Mouse (Mus musculus) 3134 (cell line): Measurements from ENCODE around the gene Cpsf4.
"Not testable (repeated sequence)": the region's sequence is repeated elsewhere in the genome, so short reads cannot be mapped to it uniquely, and the experiment has no call there.

Experiments
- DNase-seq: peaks from one replicate; pipeline ENCODE4 v3.0.0-alpha.2; 2011; ENCODE audit warnings: low spot score; ENCODE audit not compliant: insufficient read length; ENCODE audit errors: extremely low read depth

Gene Cpsf4

DNA sequence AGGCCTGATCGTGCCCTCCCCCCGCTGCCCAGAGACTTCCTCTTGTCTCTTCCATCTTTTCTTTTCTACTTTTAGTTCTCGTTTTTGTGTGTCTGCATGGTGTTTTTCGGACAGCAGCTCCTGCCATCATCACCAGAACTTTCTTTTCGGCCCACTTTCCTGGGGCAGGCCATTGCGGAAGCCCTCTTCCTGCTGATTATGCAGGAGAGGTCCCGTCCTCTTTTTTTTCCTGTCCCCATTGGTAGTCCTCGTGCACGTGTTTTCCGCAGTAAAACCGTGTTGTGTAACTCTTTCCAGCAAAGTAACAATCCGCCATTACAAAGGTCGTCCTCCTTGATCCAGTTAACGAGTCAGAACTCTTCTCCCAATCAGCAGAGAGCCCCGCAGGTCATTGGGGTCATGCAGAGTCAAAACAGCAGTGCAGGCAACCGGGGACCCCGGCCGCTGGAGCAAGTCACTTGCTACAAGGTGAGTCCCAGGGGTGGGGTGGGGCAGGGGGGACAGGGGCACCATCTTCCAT is 11.5 kb downstream of the Cpsf4 start:
- DNase-seq: no peak

DNA sequence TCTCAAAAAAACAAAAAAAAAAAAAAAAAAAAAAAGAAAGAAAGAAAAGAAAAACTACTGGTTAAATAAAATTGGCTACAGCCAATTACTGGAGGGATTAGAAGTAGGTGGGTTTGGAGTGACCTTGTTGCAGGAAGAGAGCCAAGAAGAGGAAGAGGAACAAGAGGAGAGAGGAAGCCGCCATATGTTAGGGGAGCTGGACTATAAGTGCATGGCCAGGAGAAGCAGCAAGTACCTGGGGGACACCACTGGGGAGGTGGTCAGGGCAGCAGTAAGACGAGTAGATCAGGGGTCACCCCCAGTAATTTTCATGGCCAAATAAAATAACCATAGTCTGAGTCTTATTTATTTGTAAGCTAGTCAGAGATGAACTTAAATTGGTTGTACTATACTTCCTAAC is 18.2 kb downstream of the Cpsf4 start:
- DNase-seq: no peak

DNA sequence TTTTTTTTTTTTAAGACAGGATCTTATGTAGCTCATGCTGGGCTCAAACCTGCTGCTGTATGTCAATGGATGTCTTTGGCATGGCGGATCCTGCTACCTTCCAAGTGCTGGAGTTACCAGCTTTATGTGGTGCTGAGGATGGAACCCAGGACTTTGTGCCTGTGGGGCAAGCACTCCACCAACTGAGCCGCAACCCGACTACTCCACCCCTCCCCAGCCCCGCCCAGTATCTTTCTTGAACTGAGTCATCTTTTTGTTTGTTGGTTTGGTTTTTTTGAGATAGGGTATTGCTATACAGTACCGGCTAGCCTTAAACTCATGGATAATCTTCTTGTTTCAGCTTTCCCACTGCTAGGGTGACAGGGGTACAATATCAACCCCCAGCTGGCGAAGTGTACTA is 22.4 kb downstream of the Cpsf4 start:
- DNase-seq: no peak

DNA sequence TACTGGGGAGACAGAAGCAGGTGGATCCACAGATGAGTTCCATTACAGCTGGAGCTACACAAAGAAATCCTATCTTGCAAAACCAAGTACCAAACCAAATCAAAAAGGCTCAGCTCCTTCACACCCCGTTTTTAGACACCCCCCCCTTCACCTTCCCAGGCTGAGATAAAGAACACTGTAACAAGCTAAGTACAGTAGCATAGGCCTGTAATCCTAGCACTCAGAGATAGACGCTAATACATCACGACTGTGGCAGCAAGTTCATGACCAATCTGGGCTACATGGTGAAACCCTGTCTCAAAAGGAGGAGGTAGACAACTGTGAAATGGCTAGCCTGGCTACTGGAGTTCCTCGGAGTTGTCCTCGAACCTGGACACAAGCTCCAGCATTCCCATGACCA is 23.4 kb downstream of the Cpsf4 start:
- DNase-seq: no peak

DNA sequence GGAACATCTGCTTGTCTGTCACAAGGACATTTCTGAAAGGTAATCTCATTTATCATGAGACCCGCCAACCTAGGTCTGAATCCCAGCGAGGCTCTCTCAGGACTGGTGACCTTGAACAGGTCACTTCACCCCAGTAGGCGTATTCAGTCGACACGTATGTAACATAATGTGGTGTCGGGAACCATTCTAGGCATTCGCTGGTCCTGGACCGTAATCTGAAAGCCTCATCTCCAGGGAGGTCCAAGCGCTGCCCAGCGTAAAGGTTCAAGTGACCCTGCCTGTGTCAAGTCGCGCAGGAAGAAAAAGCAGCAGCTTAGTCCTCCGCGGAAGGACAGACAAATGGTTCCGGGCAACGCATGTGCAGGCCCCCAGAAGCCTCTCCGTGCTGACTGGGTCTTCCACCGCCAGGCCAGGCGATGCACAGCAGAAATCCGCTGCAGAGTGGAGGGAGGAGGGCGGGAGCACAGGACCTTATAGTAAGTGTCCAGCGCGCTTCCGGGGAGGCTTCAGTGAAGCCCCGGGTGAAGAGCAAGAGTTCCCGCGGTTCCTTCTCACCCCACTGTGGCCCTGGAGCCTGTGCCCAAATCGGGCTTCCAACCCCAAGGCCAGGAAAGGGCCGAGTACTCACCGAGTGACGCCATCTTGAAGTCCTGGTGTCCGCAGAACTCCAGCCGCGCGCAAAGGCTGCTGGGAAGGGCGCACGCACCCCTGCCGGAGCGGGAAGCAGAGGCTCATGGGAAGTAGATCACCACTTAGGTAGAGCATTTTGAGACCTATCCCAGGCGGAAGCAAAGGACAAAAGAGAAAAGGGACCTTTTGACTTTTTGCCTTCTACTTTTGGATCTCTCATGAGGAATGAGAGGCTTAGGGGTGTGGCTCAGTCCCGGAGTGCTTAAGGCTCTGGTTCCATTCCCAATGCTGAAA is 24.1 kb downstream of the Cpsf4 start:
- DNase-seq: peak; percentile 96

DNA sequence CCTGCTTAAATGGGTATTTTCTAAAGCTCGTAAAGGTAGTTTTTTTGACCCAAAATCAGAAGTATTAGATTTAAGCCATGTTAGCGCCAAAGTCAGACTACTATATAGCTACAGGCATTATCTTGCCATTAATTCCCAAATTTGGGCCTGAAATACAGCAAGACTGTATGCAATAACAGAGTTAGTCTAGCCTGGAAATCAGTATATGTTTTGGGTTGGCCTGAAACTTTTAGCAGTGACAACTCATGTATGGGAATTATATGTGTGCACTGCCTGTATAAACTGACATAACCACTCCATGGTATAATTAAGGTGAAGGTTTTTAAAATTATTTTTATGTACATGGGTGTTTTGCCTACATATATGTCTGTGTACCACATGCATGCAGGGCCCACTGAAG is 24.9 kb downstream of the Cpsf4 start, which contains the start of gene Atp5j2:
Atp5j2 (minus strand) TSS at position 101 of the 400 bp plus-strand sequence.
- no peak for DNase-seq

DNA sequence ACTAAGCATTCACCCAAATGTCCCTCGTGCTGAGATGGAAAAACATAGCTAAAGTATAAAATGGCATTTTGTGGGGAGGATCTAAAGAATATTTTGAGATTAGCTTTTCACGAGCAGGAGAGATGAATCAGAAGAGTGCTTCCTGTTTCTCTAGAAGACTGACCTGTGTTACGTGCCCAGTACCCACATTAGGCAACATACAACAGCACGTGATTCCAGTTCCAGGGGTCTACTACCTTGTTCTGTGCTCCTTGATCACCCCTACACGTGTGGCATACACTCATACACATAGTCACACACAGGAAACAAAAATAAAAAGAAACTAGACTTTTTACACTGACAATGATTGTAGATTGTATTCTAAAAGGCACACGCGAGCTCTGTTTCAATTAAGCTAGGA is 33.4 kb downstream of the Cpsf4 start:
- no peak for DNase-seq

DNA sequence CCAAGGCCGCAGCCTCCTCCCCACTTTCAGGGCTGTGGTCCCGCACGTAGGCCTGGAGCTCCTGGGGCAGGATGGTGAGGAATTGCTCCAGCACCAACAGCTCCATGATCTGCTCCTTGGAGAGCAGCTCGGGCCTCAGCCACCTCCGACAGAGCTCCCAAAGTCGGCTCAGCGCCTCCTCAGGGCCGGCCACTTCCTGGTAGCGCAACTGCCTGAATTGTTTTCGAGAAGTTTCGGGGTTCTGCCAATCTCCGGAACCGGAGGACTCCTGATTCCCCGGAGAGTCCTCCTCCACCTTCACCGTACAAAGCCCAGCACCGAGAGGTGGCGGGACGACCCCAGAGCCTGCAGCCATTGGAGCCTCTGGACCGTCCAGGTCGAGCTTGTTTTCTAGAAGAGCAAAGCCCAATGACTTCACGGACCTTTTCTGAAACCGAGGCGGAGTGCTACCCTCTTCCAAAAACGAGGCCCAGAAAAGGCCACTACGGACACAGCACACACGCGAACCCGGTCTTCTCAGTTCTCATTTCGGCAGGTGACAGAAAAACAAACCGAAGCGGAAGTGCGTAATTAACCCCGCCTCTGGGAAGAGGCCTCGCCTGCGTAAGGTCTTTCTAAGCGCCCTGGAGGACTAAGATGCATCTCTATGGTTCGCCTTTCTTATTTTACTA is 34.4 kb downstream of the Cpsf4 start, which contains the start of gene Zkscan14:
Zkscan14 (minus strand) TSS at position 548 of the 671 bp plus-strand sequence.
- DNase-seq: peak; percentile 54

DNA sequence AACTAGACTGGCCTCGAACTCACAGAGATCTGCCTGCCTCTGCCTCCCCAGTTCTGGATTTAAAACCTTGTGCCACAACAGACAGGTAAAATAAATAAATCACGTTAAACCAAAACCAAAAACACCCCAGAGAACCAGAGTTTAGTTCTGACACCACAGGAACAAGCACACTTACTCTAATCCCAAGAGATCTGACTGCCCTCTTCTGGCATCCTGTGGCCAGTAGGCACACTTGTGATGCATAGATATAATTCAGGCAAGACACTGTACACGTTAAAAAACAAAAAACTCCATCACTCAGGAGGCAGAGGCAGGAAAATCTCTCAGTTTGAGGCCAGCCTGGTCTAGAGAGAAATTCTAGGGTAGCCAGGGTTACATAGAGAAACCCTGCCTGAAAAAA is 35.4 kb downstream of the Cpsf4 start:
- no peak for DNase-seq

DNA sequence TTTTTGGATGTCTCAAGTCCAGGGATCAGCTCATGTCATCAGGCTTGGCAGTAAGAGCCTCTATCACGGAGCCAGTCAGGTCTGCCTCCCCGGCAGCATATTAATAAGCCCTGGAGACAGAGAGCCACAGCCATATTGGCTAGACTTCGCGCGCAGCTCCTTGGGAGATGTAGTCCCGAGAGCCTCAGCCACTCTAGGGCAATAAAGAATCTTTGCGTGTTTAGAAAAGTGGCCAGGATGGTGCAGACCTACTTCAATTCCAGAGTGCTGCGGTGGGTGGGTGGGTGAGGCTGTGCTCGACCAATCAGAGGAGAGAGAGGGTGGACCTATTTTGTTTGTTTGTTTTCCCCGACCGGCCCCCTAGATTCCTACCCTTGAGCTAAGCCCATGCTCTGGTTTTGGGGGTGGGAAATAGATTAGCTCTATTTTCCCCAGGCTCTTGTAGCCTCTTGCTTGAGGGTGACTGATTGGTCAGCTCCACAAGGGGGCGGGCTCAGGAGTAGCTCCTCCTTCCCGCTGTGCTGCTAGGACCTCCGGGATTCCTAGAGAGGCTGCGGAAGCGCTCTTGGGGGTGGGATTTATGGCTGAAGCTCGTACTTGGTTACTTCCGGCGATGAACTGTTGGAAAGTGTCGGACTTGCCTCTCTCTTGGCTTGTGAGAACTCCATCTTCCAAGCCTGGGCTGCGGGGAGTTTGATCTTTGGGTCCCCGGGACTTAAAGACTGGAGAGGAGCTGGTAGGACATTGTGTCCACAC is 37.1 kb downstream of the Cpsf4 start, which contains the start of gene Zkscan5:
Zkscan5 (plus strand) TSS at position 627 of the 756 bp plus-strand sequence.
- DNase-seq: peak; percentile 95

DNA sequence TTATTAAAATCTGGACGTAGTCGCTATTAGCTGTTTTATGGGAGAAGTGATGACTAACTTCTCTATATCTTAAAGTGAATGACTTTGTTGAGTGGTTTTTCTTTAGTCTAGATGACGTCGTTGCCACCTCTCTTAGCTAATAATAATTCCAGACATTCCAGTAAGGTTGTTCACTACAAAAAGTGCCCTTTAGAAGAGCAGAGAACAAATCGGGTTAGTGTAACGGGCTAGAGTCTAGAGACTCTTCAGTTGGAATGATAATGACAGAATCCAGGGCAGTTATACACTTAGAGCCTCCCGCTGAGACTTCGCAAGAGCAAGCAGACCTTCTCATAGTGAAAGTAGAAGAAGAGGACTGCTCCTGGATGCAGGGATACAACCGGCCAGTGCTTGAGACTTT is 38.0 kb downstream of the Cpsf4 start:
- DNase-seq: peak; percentile 51

DNA sequence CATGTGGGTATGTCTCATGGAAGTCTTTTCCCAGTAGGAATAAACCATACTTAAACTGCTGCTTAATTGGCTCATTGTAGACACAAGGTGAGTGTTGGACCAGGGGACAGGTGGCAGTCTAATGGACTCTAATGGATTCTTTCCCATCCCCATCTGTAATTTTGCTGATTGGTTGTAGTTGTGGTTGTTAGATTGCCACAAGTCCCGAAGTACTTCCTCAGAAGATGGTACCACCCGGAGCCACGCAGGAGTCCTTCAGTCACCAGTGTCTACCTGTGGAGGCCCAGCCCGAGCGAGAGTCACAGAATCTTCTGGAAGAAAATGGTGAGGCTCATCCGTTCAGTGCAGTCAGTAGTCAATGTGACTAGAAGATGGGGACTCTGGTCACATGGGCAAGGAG is 40.4 kb downstream of the Cpsf4 start:
- DNase-seq: no peak

DNA sequence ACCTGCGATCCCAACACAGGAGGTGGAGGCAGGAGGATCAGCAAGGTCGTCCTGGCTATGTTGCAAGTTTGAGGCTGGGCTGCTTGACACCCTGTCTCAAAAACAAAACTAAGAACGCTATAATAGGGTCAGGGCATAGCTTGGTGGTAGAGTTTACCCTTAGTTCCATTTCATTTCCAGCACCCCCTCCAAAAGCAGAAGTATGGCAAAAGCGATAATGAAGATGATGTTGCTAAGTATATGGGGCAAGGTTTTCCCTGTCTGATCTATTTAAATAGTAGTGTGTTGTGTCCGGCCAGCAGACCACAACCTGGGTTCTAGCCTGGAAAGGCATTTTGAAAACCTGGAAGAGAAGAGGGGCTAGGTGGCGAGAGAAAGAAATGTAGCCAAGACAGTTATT is 40.9 kb downstream of the Cpsf4 start:
- DNase-seq: no peak

DNA sequence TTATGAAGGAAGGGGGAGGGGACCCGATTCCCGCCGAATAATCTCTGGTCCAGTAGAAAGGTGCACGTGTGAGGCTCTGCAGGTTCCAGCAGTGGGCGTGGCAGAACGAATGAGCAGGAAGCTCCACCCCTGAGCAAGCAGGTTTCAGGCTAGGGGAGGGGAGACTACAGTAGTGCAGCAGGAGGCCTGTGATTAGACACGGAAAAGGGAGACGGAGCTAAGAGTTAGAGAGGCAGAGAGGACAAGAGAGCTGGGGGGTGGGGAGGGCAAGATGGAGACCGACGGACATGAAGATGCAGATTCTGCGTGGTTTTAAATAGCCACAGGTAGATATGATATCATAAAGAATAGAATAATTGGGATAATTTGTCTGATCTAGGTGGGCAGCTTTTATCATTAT is 41.4 kb downstream of the Cpsf4 start:
- DNase-seq: not testable (repeated sequence)

DNA sequence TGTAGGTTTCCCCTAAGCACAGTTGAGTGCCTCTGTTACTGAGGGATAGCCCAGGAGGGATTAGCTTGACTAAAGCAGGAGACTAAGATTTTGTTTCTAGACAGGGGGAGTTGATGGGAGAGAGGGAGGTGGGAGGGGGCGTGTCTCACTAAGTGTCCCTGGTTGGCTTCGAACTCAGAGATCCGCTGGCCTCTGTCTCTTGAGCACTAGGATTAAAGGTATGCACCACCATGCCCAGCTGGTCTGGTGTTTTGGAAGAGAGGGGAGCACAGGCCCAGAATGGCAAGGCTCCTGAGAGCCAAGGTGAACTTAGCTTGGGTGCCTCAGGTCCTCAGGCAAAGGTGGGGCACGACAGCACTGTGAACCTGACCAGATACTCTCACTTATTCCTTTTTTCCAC is 44.3 kb downstream of the Cpsf4 start:
- DNase-seq: no peak

DNA sequence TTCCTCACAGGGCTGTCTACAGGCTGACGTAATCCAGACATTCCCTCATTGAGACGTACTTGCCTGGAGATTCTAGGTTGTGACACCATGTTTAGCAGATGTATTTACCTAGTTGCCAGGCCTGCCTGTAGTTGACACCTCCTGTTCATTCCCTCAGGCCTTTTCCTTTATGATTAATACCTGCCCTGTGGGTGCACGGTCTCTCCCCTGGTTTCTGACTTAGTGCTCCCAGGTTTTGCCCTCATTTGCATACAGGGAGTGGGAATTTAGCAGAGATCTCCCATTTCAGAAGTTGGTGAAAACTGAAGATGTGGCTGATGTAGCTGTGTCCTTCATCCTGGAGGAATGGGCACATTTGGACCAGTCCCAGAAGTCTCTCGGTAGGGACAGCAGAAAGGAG is 45.2 kb downstream of the Cpsf4 start:
- DNase-seq: no peak

DNA sequence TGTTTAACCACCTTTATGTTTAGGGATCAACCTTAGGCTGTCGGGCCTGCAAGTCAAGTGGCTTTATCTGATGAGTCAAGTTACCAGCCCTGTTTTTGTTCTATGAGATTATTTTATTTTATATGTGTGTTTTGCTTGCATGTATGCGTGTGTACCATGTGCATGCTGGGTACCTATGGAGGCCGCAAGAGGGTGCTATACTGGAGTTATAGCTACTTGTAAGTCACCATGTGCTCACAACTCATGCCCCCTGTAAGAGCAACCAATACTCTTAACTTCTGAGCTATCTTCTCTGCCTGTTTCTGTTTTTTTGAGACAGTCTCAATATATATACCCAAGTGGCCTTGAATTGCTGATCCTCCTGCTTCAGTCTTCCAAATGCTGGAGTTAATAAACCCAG is 46.5 kb downstream of the Cpsf4 start:
- DNase-seq: no peak

DNA sequence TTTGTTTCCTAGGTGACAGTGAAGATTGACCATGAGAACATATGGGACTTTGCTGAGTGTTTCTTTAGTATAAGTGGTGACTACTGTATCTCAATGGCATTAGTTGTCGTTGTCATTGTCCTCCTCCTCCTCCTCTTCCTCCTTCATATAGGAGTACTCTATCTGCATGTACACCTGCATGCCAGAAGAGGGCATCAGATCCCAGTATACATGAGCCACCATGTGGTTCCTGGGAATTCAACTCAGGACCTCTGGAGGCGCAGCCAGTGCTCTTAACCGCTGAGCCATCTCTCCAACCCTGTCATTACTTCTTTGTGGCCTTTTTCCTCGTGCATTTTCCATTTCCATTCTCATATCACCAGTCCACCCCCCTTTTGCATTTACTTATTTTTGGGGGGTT is 47.7 kb downstream of the Cpsf4 start:
- DNase-seq: no peak

DNA sequence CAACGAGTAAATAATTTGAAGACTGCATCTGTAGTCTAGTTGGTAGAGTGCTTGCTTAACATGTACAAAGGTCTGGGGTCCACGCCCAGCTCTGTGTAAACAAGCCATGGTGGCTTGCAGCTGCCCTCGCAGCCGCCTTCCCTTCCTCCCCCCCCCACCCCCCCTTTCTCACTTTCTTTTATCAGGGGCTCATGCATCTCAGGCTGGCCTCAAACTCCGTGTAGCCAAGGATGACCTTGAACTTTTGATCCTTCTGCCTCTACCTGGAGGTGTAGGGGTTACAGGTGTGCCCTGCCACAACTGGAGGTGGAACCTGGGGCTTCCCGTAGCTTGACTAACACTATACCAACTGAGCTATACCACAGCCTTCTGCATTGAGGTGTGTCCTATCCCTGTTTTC is 50.7 kb downstream of the Cpsf4 start:
- DNase-seq: no peak

DNA sequence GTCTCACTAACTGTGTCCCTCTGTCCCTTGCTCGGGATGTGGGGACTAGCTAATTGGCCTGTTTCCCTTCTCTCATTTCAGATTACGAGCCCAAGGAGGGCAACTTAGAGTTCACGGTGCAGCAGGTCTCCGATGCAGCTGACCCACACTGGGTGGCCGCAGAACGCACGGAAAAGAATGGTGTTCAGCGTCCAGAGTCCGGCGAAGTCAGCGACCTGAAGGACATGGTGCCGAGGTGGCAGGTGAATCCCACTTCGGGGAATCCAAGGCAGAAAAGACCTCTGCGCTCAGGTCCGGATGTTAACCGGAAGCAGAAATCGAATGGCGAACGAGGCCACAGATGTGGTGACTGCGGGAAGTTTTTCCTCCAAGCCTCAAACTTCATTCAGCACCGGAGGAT is 51.2 kb downstream of the Cpsf4 start:
- DNase-seq: no peak

DNA sequence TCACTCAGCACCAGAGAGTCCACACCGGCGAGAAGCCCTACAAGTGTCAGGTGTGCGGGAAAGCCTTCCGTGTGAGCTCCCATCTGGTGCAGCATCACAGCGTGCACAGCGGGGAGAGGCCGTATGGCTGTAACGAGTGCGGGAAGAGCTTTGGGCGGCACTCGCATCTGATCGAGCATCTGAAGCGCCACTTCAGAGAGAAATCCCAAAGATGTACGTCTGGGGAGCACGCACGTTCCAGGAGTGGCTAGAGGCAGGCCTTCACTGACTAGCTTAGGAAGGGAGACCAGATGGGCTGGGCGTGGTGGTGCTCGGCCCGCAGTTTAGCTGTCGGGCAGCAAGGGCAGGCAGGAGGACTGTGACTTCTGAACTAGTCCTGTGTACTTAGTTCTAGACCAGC is 51.7 kb downstream of the Cpsf4 start:
- DNase-seq: no peak
